In genomic region chr13:103094595-103094994, GRCm38 (mm10) we compare ENCODE assay signal across 15 mouse cellular contexts.
DNase-seq lines count a peak whose midpoint lies in the region; ATAC-seq and TF ChIP-seq lines count a peak whose summit lies in the region.
"Had no signal": no experiment of that assay in that cellular context is flagged by ENCODE, and none has a peak within 500 bp of the region (broad histone marks: within the 10 kb centered on the region; RNA-seq: fewer than 3 reads in every experiment).

No protein-coding gene starts in this region.

- peak overlapping the region; percentile 14 for H3K4me3 ChIP-seq in heart, embryonic 12.5 days
- H3K4me3 ChIP-seq in liver, postnatal 0 days (ENCODE audit: low read depth, low read length), result no peak overlapping the region
- H3K4me3 ChIP-seq in liver, embryonic 11.5 days (ENCODE audit: low read depth, low read length), result no peak overlapping the region
- H3K4me3 ChIP-seq in embryonic facial prominence, embryonic 14.5 days (ENCODE audit: low read depth, low read length), result no peak overlapping the region
- no peak overlapping the region for H3K4me3 ChIP-seq in hindbrain, embryonic 16.5 days (ENCODE audit: low read length)
- H3K4me3 ChIP-seq: forebrain, embryonic 12.5 days; limb, embryonic 15.5 days had no signal

- no peak for ATAC-seq in heart, embryonic 12.5 days (ENCODE audit: insufficient number of reproducible peaks, low FRiP score)
- ATAC-seq in liver, postnatal 0 days, result no peak
- no peak for ATAC-seq in liver, embryonic 11.5 days (replicated peaks; ENCODE audit: low FRiP score)
- ATAC-seq in embryonic facial prominence, embryonic 14.5 days (ENCODE audit: low read depth), result no peak
- ATAC-seq in hindbrain, embryonic 16.5 days, result no peak
- ATAC-seq in megakaryocyte-erythroid progenitor cell, adult 5-6 weeks (replicated peaks; ENCODE audit: low FRiP score, low TSS enrichment, poor library complexity, severe bottlenecking), result no peak

- WGBS in heart, embryonic 12.5 days, result 47% methylated on average over 5 of the region's 5 CpGs
- WGBS in liver, postnatal 0 days (ENCODE audit: insufficient replicate concordance), result 53% methylated on average over 5 of the region's 5 CpGs
- 68% methylated on average over 5 of the region's 5 CpGs for WGBS in liver, embryonic 11.5 days
- WGBS in embryonic facial prominence, embryonic 14.5 days, result 70% methylated on average over 5 of the region's 5 CpGs
- WGBS in hindbrain, embryonic 16.5 days, result 64% methylated on average over 5 of the region's 5 CpGs

- no peaks in the 10 kb centered on the region for H3K9me3 ChIP-seq in heart, embryonic 12.5 days (replicated peaks)
- H3K9me3 ChIP-seq in liver, postnatal 0 days (ENCODE audit: low read length), result no peaks in the 10 kb centered on the region
- H3K9me3 ChIP-seq in liver, embryonic 11.5 days (ENCODE audit: control insufficient read depth, low read length), result no peaks in the 10 kb centered on the region
- no peaks in the 10 kb centered on the region for H3K9me3 ChIP-seq in embryonic facial prominence, embryonic 14.5 days (ENCODE audit: control insufficient read depth, low read length)
- no peaks in the 10 kb centered on the region for H3K9me3 ChIP-seq in hindbrain, embryonic 16.5 days (ENCODE audit: control insufficient read depth, low read length)
- H3K9me3 ChIP-seq: forebrain, embryonic 12.5 days; limb, embryonic 15.5 days had no signal

- no peaks in the 10 kb centered on the region for H3K27me3 ChIP-seq in heart, embryonic 12.5 days (replicated peaks)
- H3K27me3 ChIP-seq in liver, postnatal 0 days (ENCODE audit: insufficient read depth, low read length), result peaks cover 19% of the 10 kb centered on the region
- 0 out of 2 replicates have a peak, but pooled peaks cover 5% of the 10 kb centered on the region for H3K27me3 ChIP-seq in liver, embryonic 11.5 days (replicated peaks; ENCODE audit: control insufficient read depth, insufficient read depth, low read length)
- peaks cover 15% of the 10 kb centered on the region for H3K27me3 ChIP-seq in embryonic facial prominence, embryonic 14.5 days (replicated peaks; ENCODE audit: control insufficient read depth, insufficient read depth, low read length)
- no peaks in the 10 kb centered on the region for H3K27me3 ChIP-seq in hindbrain, embryonic 16.5 days (replicated peaks; ENCODE audit: control insufficient read depth, insufficient read depth, low read length)

- H3K9ac ChIP-seq in heart, embryonic 12.5 days, result peak overlapping the region; percentile 44; the same call in 1 of the 2 replicates
- H3K9ac ChIP-seq in liver, postnatal 0 days (replicated peaks), result no peak overlapping the region
- H3K9ac ChIP-seq in liver, embryonic 11.5 days (ENCODE audit: low read depth, low read length), result no peak overlapping the region
- no peak overlapping the region for H3K9ac ChIP-seq in embryonic facial prominence, embryonic 14.5 days (ENCODE audit: low read depth, low read length)
- H3K9ac ChIP-seq in hindbrain, embryonic 16.5 days (ENCODE audit: low read depth, low read length), result no peak overlapping the region
- H3K9ac ChIP-seq: forebrain, embryonic 12.5 days; limb, embryonic 15.5 days had no signal

- 0 out of 2 replicates have a peak, but pooled peaks have one; percentile 4 for TF ChIP-seq CTCF in liver, postnatal 0 days (IDR thresholded peaks at IDR 0.05; ENCODE audit: low read depth)

- peak overlapping the region; percentile 4; the same call in 1 of the 2 replicates for H3K27ac ChIP-seq in heart, embryonic 12.5 days (ENCODE audit: poor library complexity, severe bottlenecking)
- H3K27ac ChIP-seq in liver, postnatal 0 days (ENCODE audit: low read depth), result no peak overlapping the region
- no peak overlapping the region for H3K27ac ChIP-seq in liver, embryonic 11.5 days (ENCODE audit: low read depth, low read length)
- 0 out of 2 replicates have a peak overlapping the region, but pooled peaks have one; percentile 8 for H3K27ac ChIP-seq in embryonic facial prominence, embryonic 14.5 days (replicated peaks; ENCODE audit: low read depth, low read length)
- H3K27ac ChIP-seq in hindbrain, embryonic 16.5 days (ENCODE audit: low read depth, low read length), result no peak overlapping the region
- H3K27ac ChIP-seq: forebrain, embryonic 12.5 days; limb, embryonic 15.5 days had no signal

- H3K4me2 ChIP-seq in heart, embryonic 12.5 days, result peak overlapping the region; percentile 49
- no peak overlapping the region for H3K4me2 ChIP-seq in liver, postnatal 0 days (ENCODE audit: low read depth, low read length)
- no peak overlapping the region for H3K4me2 ChIP-seq in liver, embryonic 11.5 days
- no peak overlapping the region for H3K4me2 ChIP-seq in embryonic facial prominence, embryonic 14.5 days (ENCODE audit: low read depth, low read length)
- H3K4me2 ChIP-seq in hindbrain, embryonic 16.5 days (ENCODE audit: low read length), result peak overlapping the region; percentile 25
- H3K4me2 ChIP-seq: forebrain, embryonic 12.5 days; limb, embryonic 15.5 days had no signal

- H3K4me1 ChIP-seq in heart, embryonic 12.5 days (replicated peaks), result peaks cover 31% of the 10 kb centered on the region
- H3K4me1 ChIP-seq in liver, postnatal 0 days (ENCODE audit: insufficient read depth), result no peaks in the 10 kb centered on the region
- 0 out of 2 replicates have a peak, but pooled peaks cover 3% of the 10 kb centered on the region for H3K4me1 ChIP-seq in liver, embryonic 11.5 days (replicated peaks; ENCODE audit: control insufficient read depth, insufficient read depth, low read length)
- no peaks in the 10 kb centered on the region for H3K4me1 ChIP-seq in embryonic facial prominence, embryonic 14.5 days (ENCODE audit: control insufficient read depth, insufficient read depth, low read length)
- peaks cover 4% of the 10 kb centered on the region; the same call in 1 of the 2 replicates for H3K4me1 ChIP-seq in hindbrain, embryonic 16.5 days (ENCODE audit: control insufficient read depth, insufficient read depth, low read depth, low read length)

- no peaks in the 10 kb centered on the region for H3K36me3 ChIP-seq in heart, embryonic 12.5 days
- H3K36me3 ChIP-seq in liver, postnatal 0 days (replicated peaks; ENCODE audit: insufficient read depth, low read length), result no peaks in the 10 kb centered on the region
- no peaks in the 10 kb centered on the region for H3K36me3 ChIP-seq in liver, embryonic 11.5 days (ENCODE audit: control insufficient read depth, insufficient read depth, low read length)
- no peaks in the 10 kb centered on the region for H3K36me3 ChIP-seq in embryonic facial prominence, embryonic 14.5 days (ENCODE audit: control insufficient read depth, insufficient read depth, low read length)
- H3K36me3 ChIP-seq in hindbrain, embryonic 16.5 days (ENCODE audit: control insufficient read depth, insufficient read depth, low read length), result no peaks in the 10 kb centered on the region
- H3K36me3 ChIP-seq: forebrain, embryonic 12.5 days; limb, embryonic 15.5 days had no signal

- DNase-seq in heart, adult 9 months (ENCODE audit: low spot score in 2 of 2), result no peak
- no peak for DNase-seq in liver, postnatal 0 days
- DNase-seq in liver, embryonic 11.5 days (ENCODE audit: low spot score), result no peak
- DNase-seq in embryonic facial prominence, embryonic 14.5 days (ENCODE audit: low spot score), result no peak
- no peak for DNase-seq in retina, embryonic 14.5 days (ENCODE audit: low spot score)
- DNase-seq: adrenal gland, postnatal 14 days; cerebellum, postnatal 14 days; kidney, adult 9 months; lung, postnatal 14 days; right cerebral cortex, postnatal 25 days had no signal

- TF ChIP-seq EP300 in liver, postnatal 0 days (IDR thresholded peaks at IDR 0.05; ENCODE audit: low read depth), result no peak

Comparison
In these comparisons a context has a peak if more than half of its experiments do, and no peak if none do; other contexts are left out.
1. H3K27ac ChIP-seq: peak in heart, embryonic 12.5 days (single experiment) and embryonic facial prominence, embryonic 14.5 days (single experiment); none in liver, postnatal 0 days (single experiment), liver, embryonic 11.5 days (single experiment) and hindbrain, embryonic 16.5 days (single experiment).
2. H3K4me2 ChIP-seq: peak in heart, embryonic 12.5 days (single experiment) and hindbrain, embryonic 16.5 days (single experiment); none in liver, postnatal 0 days (single experiment), liver, embryonic 11.5 days (single experiment) and embryonic facial prominence, embryonic 14.5 days (single experiment).